Mouse (Mus musculus) heart, postnatal 0 days (tissue): ENCODE data around the gene Vdac2. TPM values are rescaled to one million over a fixed set of nuclear protein-coding genes. Genes with fewer than 3 reads are reported as not detected.
A peak's percentile ranks its signal among the peaks of the same experiment; 100 is the strongest.

ENCODE experiments used
- ATAC-seq: fragments of 200-750 bp; cut with Nextera tagmentation; 2 replicates; pipeline ENCODE4 v1.8.0; 2017; ENCODE audit warnings: low read depth, moderate number of reproducible peaks, moderate library complexity; ENCODE audit not compliant: insufficient read depth
- DNase-seq: peaks from one replicate; pipeline ENCODE4 v3.0.0-alpha.2; 2016; ENCODE audit warnings: low spot score
- H3K27ac ChIP-seq: fragments of 300-500 bp; sonication (generic); 2 replicates; pipeline ENCODE4 v1.5.1; 2014; ENCODE audit warnings: low read depth, mild to moderate bottlenecking
- H3K27me3 ChIP-seq: fragments of 300-500 bp; sonication (generic); 2 replicates; pipeline ENCODE4 v1.6.1; 2014; ENCODE audit warnings: low read length, mixed read lengths; ENCODE audit not compliant: control insufficient read depth, insufficient read depth
- H3K36me3 ChIP-seq: fragments of 300-500 bp; sonication (generic); replicated peaks from 2 replicates; pipeline ENCODE4 v1.6.1; 2014; ENCODE audit warnings: low read length, mixed read lengths; ENCODE audit not compliant: control insufficient read depth, insufficient read depth
- H3K4me1 ChIP-seq: fragments of 300-500 bp; sonication (generic); 2 replicates; pipeline ENCODE4 v1.6.1; 2014; ENCODE audit warnings: antibody characterized with exemption; ENCODE audit not compliant: control insufficient read depth, insufficient read depth
- H3K4me2 ChIP-seq: fragments of 300-500 bp; sonication (generic); 2 replicates; pipeline ENCODE4 v1.6.1; 2014; ENCODE audit warnings: low read depth, mild to moderate bottlenecking, low read length, moderate library complexity
- H3K4me3 ChIP-seq: fragments of 300-500 bp; sonication (generic); 2 replicates; pipeline ENCODE4 v1.5.1; 2014; ENCODE audit warnings: low read depth, low read length
- H3K9ac ChIP-seq: fragments of 300-500 bp; sonication (generic); replicated peaks from 2 replicates; pipeline ENCODE4 v1.6.1; 2014; ENCODE audit warnings: low read depth, low read length, mixed read lengths
- H3K9me3 ChIP-seq: fragments of 300-500 bp; sonication (generic); replicated peaks from 2 replicates; pipeline ENCODE4 v1.6.1; 2016; ENCODE audit warnings: low read length; ENCODE audit not compliant: control insufficient read depth
- CTCF ChIP-seq: IDR thresholded peaks from 2 replicates; pipeline ENCODE4 v1.5.1; 2016; ENCODE audit warnings: antibody characterized with exemption, control low read depth, low read depth
- EP300 ChIP-seq: IDR thresholded peaks from 2 replicates; pipeline ENCODE4 v1.6.1; 2016; ENCODE audit warnings: antibody characterized with exemption, low read depth
- WGBS: fragments of 180-500 bp; shearing (Covaris S2); extraction: QIAGEN DNeasy Blood & Tissue Kit; methylation state at CpG from one replicate; pipeline ENCODE4 v1.1.7; 2014; 5-methylcytosine and 5-hydroxymethylcytosine counted together
- polyA plus RNA-seq: library from polyadenylated mRNA; unstranded; fragments of >200 nt; fragmentation: Nextera tagmentation; extraction: Ambion mirVana; gene quantifications from 2 replicates; pipeline ENCODE4 v1.2.1, GENCODE M21; 2015
- total RNA-seq: library from RNA; depleted of rRNA; stranded (reverse); fragments of >200 nt; gene quantifications from 2 replicates; pipeline ENCODE4 v1.2.3, GENCODE M21; 2014; ENCODE audit warnings: low replicate concordance

Gene Vdac2
- total and polyA plus RNA-seq, 2 experiments from 2014 or later, result 619 to 663 TPM

DNA sequence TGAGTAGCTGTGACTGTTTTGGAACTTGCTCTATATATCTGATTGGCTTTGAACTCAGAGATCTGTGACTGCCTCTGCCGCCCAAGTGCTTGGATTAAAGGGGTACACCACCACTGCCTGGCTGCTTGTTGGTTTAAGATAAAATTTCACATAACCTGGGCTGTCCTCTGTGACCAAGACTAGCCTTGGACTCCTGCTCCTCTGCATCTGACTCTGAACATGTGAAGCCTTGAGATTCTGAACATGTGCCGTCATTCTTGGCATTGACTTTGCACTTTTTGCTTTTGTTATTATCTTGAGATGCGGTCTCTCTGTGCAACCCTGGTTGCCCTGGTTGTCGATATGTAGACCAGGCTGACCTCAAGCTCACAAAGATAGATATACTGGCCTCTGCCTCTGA is 33.3 kb upstream of the Vdac2 start:
- DNase-seq, result no peak
- Histone ChIP-seq H3K4me2 (no peak overlapping the region), H3K9me3 (no peaks in the 10 kb centered on the region), H3K9ac (no peak overlapping the region), H3K4me3 (no peak overlapping the region), H3K27me3 (no peaks in the 10 kb centered on the region), H3K36me3 (peaks cover 42% of the 10 kb centered on the region), H3K27ac (no peak overlapping the region), H3K4me1 (no peaks in the 10 kb centered on the region)
- TF ChIP-seq CTCF (no peak), EP300 (no peak)
- ATAC-seq, result no peak
- WGBS, result 73% methylated on average over 4 of the region's 4 CpGs

DNA sequence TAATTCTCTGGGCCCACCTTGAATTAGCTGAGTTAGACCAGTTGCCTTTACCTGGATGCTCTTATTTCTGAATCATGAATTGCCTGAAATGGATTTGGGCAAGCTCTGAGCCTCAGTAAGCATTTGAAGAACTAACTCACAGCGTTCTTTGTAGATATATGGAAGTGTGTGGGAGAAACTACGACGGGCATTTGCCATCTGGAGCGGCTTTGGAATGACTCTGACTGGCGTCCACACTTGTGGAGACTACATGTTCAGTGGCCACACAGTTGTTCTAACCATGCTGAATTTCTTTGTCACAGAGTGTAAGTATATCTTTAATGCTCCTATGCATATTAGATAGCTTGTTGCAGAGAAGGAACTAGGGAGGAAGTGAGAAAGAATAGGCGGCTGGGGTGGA is 32.8 kb upstream of the Vdac2 start:
- H3K36me3 ChIP-seq, result peaks cover 40% of the 10 kb centered on the region
- WGBS, result 89% methylated on average over 6 of the region's 6 CpGs

DNA sequence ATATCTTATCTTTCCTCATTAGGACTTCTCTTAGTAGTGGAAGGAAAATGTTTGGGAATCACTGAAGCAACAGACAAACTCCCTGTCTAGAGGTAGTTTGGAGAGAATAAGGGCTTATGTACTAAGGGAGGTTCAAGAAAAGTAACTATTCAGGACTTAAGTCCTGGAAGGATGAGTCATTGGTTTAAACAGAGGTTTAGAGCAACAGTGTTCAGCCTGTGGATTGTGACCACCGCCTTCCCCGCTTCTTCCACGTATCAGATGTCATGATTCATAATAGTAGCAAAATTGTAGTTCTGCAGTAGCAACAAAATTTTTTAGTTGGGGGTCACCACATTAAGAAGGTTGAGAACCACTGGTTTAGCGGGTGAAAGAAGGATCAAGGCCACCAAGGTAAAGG is 24.4 kb upstream of the Vdac2 start:
- ATAC-seq (no peak), DNase-seq (no peak)
- Histone ChIP-seq H3K4me2 (no peak overlapping the region), H3K27me3 (no peaks in the 10 kb centered on the region), H3K4me3 (no peak overlapping the region), H3K4me1 (no peaks in the 10 kb centered on the region), H3K27ac (no peak overlapping the region), H3K9me3 (no peaks in the 10 kb centered on the region), H3K9ac (no peak overlapping the region), H3K36me3 (peaks cover 3% of the 10 kb centered on the region; the same call in 1 of the 2 replicates)
- WGBS, result 95% methylated on average over 4 of the region's 4 CpGs
- TF ChIP-seq CTCF, result no peak
- TF ChIP-seq EP300, result no peak

More for the DNA sequence above, 32.8 kb upstream of the Vdac2 start:
- Histone ChIP-seq H3K4me2 (no peak overlapping the region), H3K4me3 (no peak overlapping the region), H3K27me3 (no peaks in the 10 kb centered on the region), H3K9me3 (no peaks in the 10 kb centered on the region), H3K27ac (no peak overlapping the region), H3K9ac (no peak overlapping the region), H3K4me1 (no peaks in the 10 kb centered on the region)
- no peak for TF ChIP-seq CTCF
- no peak for TF ChIP-seq EP300
- DNase-seq (no peak), ATAC-seq (no peak)

DNA sequence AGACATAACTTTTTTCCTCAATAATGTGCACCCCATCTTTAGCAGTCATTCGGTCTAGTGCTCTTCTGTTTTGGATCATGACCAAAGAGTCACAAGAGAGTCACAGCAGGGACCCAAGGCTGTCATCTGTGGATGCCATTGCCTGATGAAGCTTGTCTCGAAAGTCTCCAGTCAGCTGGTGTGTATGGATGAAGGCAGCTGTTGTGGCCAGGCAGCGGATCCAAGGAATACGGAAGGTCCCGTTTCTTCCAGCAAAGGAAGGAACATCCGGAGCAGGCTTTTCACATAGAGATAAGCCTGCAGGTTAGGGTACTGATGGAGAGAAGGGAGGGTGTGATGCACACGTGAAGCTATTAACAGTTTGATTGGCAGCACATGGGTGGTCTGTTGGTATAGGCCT is 23.4 kb upstream of the Vdac2 start:
- DNase-seq, result no peak
- no peak for TF ChIP-seq EP300
- no peak for TF ChIP-seq CTCF
- no peak overlapping the region for H3K4me3 ChIP-seq
- no peak for ATAC-seq
- 0 out of 2 replicates have a peak, but pooled peaks cover 5% of the 10 kb centered on the region for H3K4me1 ChIP-seq
- H3K4me2 ChIP-seq, result no peak overlapping the region
- H3K27ac ChIP-seq, result no peak overlapping the region
- 0 out of 2 replicates have a peak, but pooled peaks cover 3% of the 10 kb centered on the region for H3K36me3 ChIP-seq
- H3K27me3 ChIP-seq, result no peaks in the 10 kb centered on the region
- no peaks in the 10 kb centered on the region for H3K9me3 ChIP-seq
- WGBS, result 61% methylated on average over 7 of the region's 7 CpGs
- H3K9ac ChIP-seq, result no peak overlapping the region

DNA sequence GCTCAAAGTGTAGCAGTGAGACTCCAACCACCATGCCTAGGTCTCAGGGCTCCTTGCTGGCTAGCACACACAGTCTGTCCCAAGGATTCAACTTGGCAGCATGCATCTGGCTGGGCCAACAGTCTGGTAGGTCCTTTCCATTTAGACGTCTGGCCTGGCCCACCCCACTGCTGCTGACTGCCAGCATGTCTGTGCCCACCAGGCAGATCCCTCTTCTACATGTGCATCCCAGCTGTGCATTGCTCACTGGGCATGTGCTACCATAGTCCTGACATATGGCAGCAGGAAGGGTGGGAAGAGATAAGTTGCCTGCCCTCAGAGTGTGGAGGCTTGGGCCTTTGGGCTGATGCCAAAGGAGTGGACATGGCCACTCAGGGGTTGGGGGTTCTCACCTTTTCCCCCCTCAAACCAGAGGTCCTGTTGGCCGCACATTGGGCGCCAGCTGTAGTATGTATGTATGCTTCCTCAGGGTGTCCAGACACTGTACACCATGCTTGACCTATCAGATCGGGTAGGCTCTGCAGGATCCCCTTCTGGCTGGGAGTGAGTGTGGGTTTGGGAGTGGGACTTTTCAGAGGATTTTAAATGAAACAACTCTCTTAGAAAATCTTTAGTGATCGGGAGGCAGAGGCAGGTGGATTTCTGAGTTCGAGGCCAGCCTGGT is 22.4 kb upstream of the Vdac2 start:
- WGBS, result 92% methylated on average over 6 of the region's 6 CpGs
- TF ChIP-seq CTCF (no peak), EP300 (no peak)
- H3K9me3 ChIP-seq, result no peaks in the 10 kb centered on the region
- 0 out of 2 replicates have a peak, but pooled peaks cover 3% of the 10 kb centered on the region for H3K36me3 ChIP-seq
- H3K9ac ChIP-seq, result no peak overlapping the region
- 0 out of 2 replicates have a peak, but pooled peaks cover 8% of the 10 kb centered on the region for H3K4me1 ChIP-seq
- DNase-seq (no peak), ATAC-seq (no peak)
- H3K27ac ChIP-seq, result no peak overlapping the region
- no peak overlapping the region for H3K4me3 ChIP-seq
- no peak overlapping the region for H3K4me2 ChIP-seq
- no peaks in the 10 kb centered on the region for H3K27me3 ChIP-seq

DNA sequence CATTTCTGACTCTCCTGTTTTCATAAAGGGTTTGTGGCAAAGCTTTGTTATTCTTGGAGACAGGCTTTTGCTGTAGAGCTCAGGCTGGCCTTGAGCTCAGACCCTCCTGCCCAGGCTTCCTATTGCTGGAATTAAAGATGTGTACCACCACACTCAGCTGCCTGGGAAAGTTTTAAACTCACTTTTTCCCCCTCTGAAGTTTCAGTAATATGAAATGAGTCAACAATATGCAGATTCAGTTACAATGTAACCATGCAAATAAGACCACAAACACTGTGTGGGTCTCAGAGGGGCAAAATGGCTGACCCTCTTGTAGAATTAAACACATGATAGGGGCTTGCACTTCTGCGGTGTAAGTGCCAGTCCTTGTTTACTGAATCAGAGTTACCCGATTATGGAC is 18.8 kb upstream of the Vdac2 start:
- Histone ChIP-seq H3K27me3 (no peaks in the 10 kb centered on the region), H3K4me1 (0 out of 2 replicates have a peak, but pooled peaks cover 8% of the 10 kb centered on the region), H3K9me3 (no peaks in the 10 kb centered on the region), H3K4me2 (no peak overlapping the region), H3K27ac (0 out of 2 replicates have a peak overlapping the region, but pooled peaks have one; percentile 11), H3K36me3 (no peaks in the 10 kb centered on the region), H3K9ac (no peak overlapping the region), H3K4me3 (no peak overlapping the region)
- WGBS, result 30% methylated on average over 2 of the region's 2 CpGs
- DNase-seq, result no peak
- TF ChIP-seq CTCF (no peak), EP300 (no peak)
- ATAC-seq, result no peak
